Mouse (Mus musculus) fibroblast of lung, adult 2 months (primary cell): ENCODE results near the gene Igf2bp1.
"Not testable (repeated sequence)": the region's sequence is repeated elsewhere in the genome, so short reads cannot be mapped to it uniquely, and the experiment has no call there.

ENCODE experiments used
- DNase-seq: peaks from one replicate; pipeline ENCODE4 v3.0.0-alpha.2; 2011; ENCODE audit warnings: low read depth

Igf2bp1 gene

GRCm38 (mm10) chr11:95959152-95959551, 46.6 kb downstream of the Igf2bp1 start:
- no peak for DNase-seq

DNA sequence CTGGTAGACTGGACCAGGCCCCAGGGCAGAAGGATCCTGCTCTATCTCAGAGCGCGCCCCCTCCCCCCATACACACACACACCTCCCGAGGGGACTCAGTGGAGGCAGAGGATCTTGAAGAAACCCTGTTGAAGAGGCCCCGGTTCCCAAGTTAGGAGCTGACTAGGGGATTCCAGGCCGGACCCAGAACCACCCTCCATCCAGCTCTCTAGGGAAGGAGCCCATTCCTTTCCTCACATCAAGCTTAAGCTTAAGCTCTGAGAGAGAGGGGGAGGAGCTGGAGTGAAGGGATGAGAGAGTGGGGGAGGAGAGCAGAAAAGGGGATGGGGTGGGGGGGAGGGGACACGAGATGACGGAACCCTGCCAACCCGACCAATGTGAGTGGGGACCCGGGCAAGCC, 47.5 kb downstream of the Igf2bp1 start:
- no peak for DNase-seq

GRCm38 (mm10) chr11:95957407-95957806, 48.3 kb downstream of the Igf2bp1 start:
- no peak for DNase-seq

DNA sequence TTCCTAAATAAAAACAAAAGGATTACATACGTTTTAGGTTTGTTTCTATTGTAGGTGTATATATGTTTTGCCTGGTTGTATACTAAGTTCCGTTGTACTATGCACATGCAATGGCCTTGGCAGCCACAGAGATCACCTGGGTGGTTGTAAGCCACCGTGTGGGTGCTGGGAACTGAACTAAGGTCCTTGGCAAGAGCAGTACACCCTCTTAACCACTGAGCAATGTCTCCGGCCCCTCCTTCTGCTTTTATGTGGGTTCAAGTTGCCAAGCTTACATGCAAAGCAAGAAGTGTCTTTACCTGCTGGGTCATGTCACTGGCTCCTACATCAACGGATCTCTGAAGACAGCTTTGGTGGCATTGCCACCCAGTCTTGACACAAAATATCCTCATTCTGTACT, 52.4 kb downstream of the Igf2bp1 start:
- DNase-seq: no peak

DNA sequence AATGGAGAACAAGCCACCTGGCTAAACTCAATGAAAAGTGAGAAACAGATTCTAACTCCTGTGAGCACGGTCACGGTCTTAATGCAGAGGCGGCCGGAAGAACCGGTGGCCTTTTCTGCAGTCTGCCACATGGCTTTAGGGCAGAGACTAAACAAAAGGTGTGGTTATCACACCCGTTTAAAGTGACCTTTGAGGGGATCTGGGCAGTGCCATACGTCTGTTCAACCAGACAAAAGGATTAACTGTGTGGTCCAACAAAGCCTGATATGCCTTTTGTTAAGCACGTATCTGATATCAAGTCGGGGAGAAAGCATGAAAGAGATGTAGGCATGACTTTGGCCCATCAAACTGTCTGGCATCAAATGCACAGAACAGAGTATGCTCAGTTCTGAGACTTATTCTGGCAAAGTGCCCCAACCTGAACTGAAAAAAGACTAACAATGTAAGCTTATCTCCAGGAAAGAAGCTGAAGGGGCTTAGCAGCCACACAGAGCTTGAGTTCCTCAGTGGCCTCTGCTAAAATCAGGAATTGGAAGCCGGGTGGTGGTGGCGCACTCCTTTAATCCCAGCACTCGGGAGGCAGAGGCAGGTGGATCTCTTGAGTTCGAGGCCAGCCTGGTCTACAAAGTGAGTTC, 59.8 kb downstream of the Igf2bp1 start:
- DNase-seq: no peak

DNA sequence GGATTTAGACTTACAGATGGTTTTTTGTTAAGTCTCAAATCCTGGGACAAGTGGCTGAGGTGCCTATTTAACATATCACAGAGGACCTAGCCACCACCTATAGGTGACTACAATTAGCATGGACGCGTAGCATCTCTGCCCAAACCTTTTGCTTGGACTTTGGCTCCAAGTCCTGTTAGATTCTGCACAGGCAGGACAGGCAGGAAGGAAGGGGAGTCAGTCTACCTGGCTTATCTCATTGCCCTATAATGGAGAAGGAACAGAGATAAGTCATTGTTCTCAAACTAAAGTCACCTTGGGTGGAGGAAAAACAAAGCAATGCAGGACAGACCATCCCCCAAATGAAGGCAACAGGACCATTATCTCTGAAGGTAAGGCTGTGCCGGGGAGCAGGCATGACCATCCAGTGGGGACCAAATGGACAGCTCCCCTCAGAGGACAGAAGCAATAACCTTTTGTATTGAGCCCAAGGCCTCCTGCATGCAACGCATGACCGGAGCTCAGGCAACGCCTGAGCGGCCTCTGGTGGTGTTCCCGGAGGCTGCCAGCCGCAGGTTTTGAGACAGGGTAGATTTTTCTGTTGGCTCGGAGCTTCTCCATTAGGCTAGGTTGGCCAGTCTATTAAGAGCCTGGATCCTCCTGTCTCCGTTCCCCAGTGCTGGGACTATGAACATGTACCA, 65.8 kb downstream of the Igf2bp1 start:
- DNase-seq: no peak

DNA sequence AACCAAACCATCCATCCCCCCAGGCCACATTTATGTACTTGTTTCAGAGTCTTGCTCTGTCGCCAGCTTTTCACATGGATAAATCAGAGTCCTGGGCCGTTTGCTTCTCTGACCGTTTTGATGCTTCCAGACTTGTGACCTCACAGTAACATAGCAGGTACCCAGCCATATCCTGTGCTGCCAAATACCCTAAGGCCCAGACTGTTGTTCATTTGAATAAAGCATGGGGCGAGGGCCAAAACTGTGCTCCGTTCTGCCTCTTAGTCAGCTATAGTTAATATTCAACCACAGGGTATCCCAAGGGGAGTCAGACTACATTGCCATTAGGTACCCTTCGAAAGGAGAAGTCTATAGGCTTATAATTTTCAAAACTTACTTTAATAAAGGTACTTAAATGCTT, 69.3 kb downstream of the Igf2bp1 start:
- no peak for DNase-seq

GRCm38 (mm10) chr11:95932168-95932567, 73.6 kb downstream of the Igf2bp1 start:
- DNase-seq: not testable (repeated sequence)

GRCm38 (mm10) chr11:95926398-95926797, 79.3 kb downstream of the Igf2bp1 start:
- DNase-seq: no peak

DNA sequence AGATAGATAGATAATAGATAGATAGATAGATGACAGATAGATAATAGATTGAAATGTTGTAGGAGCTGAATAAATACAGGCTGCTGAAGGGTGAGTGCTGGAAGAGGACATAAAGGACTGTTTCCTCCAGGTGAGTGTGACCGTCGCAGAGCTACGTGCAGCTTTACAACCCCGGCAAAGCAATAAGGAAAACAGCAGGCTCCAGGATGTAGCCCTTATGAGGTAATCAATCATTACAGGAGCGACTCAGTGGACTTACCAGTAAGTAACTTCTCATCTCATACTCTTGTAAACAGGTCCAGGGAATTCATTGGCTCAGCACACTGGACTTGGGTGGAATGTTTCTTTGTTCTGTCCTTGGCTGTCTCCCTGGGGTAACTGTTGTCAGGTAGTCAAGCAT, 79.8 kb downstream of the Igf2bp1 start:
- DNase-seq: no peak

GRCm38 (mm10) chr11:95924215-95924614, 81.5 kb downstream of the Igf2bp1 start:
- no peak for DNase-seq

DNA sequence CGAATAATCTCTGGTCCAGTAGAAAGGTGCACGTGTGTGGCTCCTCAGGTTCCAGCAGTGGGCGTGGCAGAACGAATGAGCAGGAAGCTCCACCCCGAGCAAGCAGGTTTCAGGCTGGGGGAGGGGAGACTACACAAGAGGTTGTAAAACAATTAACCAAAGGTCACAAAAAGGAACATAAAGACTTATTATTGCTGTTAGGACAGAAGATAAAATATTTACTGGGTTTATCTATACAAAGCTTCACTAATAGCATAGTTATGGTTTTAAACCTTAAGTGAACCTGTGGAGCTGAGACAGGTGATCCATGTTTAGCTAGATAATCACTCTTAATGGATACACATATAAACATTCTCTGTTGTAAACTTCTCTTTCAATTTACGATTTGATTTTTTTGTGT, 82.3 kb downstream of the Igf2bp1 start:
- not testable (repeated sequence) for DNase-seq

DNA sequence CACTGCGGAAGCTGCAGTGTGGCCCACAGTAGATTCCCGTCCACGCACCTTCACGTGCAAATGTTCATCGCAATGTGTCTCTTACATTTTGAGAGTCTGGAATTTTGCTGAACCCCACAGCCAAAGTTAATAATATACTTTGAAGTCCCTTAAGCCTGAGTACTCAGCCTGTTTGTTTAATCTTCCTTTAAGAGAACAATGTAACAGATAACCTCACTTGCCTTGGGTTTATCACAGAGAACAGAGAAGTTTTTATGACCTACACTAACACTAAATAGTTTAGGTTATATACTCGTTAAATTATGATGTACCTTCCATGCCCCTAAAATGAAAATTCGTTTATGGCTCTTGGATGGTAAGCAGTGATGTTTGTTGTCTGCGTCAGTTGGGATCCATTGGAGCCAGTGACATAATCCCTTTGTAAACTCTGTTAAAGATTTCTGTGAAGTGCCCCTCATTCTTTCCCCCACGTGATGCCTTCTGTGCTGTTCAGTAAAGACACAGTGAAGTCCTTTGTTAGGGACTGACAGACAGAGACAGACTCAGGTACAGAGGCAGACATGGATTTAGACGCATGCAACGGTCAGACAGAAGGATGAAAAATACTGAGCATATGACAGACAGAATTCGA, 83.6 kb downstream of the Igf2bp1 start:
- no peak for DNase-seq

GRCm38 (mm10) chr11:95916426-95916825, 89.3 kb downstream of the Igf2bp1 start:
- no peak for DNase-seq

- no peak for DNase-seq
These were observed 90.6 kb downstream of the Igf2bp1 start for GRCm38 (mm10) chr11:95915006-95915710.

DNA sequence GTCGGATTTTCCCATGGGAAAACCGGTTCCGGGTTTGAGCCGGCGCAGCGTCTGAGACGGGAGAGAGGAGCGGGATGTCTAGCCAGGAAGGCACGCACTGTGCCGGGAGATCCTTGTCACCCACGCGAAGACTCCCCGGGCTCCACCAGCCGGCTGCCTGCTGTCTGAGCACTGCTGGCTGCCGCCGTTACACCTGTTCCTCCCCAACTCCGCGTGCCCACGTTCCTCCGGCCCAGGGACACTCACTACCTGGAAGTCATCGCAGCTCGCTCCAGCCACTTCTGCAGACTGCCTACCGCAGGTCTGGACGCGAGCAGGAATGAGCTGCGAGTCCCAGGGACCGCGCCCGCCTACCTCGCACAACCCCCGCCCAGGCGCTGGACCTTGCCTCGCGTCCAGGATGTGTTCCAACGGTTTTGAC, 91.2 kb downstream of the Igf2bp1 start, which contains the start of gene B4galnt2:
Gene B4galnt2, minus strand, starts transcription at position 321 of the 421 bp plus-strand sequence.
- no peak for DNase-seq

- no peak for DNase-seq
These were observed 91.7 kb downstream of the Igf2bp1 start for GRCm38 (mm10) chr11:95913959-95914566.

GRCm38 (mm10) chr11:95911579-95911978, 94.2 kb downstream of the Igf2bp1 start:
- no peak for DNase-seq

DNA sequence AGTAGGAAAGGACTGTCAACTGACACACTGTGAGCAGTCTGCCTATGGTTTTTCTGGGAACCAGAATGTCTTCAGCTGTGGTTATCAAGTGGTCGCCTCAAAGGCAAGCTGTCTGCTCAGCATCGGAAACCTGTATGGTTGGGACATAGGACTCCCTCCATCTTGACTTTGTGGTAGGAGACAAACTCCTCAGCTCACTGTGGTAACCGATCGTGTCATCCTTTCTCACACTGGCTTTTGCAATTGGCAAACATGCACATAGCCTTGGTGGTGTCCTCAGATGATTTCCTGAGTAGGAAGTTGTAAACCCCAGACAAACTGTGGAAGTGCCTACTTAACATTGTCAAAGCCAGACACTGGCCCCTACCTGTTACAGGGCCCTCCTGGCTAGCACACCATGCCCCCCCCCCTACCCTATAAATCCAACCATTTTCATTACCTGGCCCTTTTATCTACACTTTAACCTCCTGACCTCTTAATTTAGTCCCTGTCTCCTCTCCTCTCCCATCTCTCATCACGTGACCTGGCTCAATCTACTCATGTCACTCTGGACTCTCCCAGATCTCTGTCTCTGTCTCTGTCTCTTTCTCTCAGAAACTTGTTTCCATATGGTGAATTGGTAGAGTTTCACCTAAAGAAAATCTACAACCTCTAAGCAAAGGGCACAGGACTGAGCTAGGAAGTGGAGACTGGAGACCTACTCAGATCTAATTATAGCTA, 97.8 kb downstream of the Igf2bp1 start:
- no peak for DNase-seq
